Mouse (Mus musculus) bone marrow, adult 2 months (tissue): ENCODE results near the gene Sept4.

Experiments
- CTCF ChIP-seq: fragments of 200-500 bp; IDR thresholded peaks from 2 replicates; pipeline ENCODE4 v1.5.1; 2011; ENCODE audit warnings: low read length, control low read depth; ENCODE audit not compliant: control insufficient read depth, insufficient read depth
- POLR2A ChIP-seq: fragments of 200-500 bp; IDR thresholded peaks from 2 replicates; pipeline ENCODE4 v1.6.1; 2011; ENCODE audit warnings: low read depth, mild to moderate bottlenecking, control low read depth, low read length, borderline replicate concordance; ENCODE audit not compliant: control insufficient read depth

GRCm38 (mm10) chr11:87609264-87609663 lies 40.6 kb downstream of the Sept4 start:
- TF ChIP-seq CTCF: no peak
- TF ChIP-seq POLR2A: no peak
